Mouse (Mus musculus): Measurements from ENCODE around the gene Nxnl1. TPM values are rescaled to one million over a fixed set of nuclear protein-coding genes. Genes with fewer than 3 reads are reported as not detected.

Nxnl1 gene
- total RNA-seq (2021): under 1 TPM; 0.82 to 0.84 TPM
- long read RNA-seq, experiment 1: 0 reads
- long read RNA-seq, experiment 2: 0 reads

GRCm38 (mm10) chr8:71566501-71566900, at the start of gene Nxnl1:
Gene Nxnl1, minus strand, starts transcription at chr8:71566601.
- DNase-seq: no peak

- DNase-seq: no peak
Observed at GRCm38 (mm10) chr8:71613418-71613817, 47.0 kb upstream of the Nxnl1 start.

DNA sequence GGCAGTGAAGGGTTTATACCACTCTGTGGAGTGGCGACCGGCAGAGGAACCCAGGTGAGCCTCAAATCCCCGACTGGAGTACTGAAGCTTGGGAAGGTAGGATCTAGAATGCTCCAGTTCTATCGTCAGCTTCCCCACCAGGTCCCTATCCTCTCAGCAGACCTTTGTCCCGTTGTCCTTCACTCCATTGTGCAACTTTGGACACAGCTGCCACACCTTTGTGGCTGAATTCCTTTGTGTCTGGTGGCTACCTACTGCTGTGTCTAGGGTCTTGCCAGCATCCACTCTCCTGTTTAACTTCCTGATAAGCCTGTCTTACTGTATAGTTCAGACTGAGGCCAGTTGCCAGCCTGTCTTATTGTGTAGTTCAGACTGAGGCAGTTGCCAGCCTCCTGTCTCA, 45.7 kb upstream of the Nxnl1 start:
- no peak for DNase-seq

- DNase-seq: peak; percentile 95
Observed at GRCm38 (mm10) chr8:71610822-71611651, 44.6 kb upstream of the Nxnl1 start, which contains the start of gene Colgalt1. Gene Colgalt1, plus strand, starts transcription at chr8:71610998.

GRCm38 (mm10) chr8:71604021-71604420, 37.6 kb upstream of the Nxnl1 start:
- no peak for DNase-seq

DNA sequence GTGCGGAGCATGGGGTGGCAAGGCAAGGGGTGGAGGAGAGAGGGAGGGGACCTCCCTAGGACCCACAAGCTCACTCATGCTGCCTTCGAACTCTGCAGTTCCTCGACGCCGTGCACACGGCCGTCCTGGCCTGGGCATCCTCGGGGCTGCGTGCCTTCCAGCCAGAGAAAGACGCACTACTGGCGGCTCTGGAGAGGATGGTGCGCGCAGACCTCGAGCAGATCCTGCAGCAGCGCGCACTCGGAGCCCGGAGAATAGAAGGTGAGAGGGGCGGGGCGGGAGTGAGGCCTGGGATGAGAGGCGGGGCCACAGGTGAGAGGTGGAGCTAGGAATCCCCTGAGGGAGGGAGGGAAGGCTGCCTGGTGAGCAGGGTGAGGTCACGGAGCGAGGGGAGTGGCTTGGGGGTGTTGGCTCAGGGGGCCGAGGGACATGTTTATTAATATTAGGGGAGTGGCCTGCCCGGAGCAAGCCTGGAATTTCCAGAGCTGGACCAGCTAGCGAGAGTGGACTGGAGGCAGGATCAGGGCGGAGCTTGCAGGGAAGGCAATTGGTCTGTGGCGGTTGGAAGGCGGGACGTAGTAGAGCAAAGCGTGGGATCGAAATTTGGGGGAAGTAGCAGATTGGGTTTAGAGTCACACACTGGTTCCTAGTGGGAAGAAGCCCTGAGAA, 36.4 kb upstream of the Nxnl1 start:
- peak; percentile 77 for DNase-seq

DNA sequence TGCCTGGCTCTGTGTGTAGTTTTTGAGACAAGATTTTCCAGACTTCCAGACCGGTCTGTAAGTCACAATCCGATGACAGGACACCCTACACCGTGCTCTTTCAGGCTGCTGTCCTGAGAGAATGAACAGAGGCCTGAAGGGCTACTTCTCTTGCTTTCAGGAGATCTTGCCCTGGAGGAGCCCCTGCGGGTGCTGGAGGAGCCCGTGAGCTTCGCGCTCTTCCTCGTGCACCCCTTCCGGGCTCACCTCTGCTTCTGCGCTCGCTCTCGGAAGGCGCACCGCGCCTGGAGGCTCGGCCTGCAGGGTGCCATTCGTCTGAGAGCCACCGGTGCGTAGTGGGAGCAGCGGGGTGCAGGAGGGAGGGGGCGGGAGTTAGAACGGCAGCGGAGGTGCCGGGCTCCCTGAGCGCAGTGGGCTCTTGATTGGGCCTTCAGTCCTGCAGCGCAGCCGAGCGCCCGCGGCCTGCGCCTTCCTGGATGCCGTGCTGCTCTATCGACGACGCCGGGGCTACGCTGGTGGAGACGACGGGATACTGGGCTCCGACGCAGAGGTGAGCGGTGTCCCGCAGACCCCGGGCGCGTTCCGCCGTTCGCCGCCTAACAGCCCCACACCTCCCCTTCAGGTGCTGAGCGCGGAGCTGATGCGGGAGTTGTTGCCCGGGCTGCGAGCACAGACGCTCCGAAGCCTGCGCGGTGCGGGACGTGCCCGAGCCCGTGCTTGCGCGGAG, 35.7 kb upstream of the Nxnl1 start:
- DNase-seq: no peak

- no peak for DNase-seq
Observed at GRCm38 (mm10) chr8:71598841-71599240, 32.4 kb upstream of the Nxnl1 start.

DNA sequence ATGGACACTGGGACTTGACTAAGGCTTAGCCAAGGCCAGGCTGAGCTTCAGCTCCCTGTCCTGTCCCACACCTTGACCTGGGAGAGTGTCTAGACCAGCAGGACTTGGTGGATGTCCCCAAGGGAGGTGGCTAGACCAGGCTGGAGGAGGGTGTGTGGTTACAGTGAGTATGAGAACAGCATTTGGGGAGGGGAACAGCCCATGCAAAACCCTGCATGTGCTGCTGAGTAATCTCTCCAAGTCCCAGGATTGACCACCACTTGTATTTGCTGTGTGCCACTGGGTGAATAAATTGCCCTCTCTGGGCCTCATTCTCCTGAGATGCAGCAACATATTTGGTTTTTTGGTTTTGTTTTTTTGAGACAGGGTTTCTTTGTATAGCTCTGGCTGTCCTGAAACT, 32.0 kb upstream of the Nxnl1 start:
- no peak for DNase-seq

GRCm38 (mm10) chr8:71597451-71597850, 31.1 kb upstream of the Nxnl1 start, which contains the start of gene Fam129c:
Gene Fam129c, plus strand, starts transcription at chr8:71597648.
- no peak for DNase-seq

- DNase-seq: no peak
Observed at GRCm38 (mm10) chr8:71596798-71597197, 30.4 kb upstream of the Nxnl1 start.

- no peak for DNase-seq
Observed at GRCm38 (mm10) chr8:71596384-71596783, 30.0 kb upstream of the Nxnl1 start.

DNA sequence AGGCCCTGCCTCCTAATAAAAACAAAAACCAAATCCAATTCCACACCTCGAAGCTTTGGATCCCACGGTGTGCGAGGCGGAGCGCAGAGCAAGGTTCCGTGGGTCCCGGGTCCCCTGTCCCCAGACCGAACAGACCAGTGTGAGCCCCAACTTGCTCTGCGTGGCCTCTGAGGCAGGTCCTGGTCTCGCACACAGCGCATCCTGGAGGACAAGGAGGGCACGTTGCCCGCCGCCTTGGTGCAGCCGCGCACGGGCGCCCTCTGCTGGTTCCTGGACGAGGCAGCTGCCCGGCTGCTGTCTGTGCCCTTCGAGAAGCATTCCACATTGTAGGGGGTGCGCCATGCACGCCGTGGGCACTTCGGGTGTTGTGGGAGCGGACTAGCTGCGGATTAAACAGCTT, 29.5 kb upstream of the Nxnl1 start:
- peak; percentile 95 for DNase-seq

GRCm38 (mm10) chr8:71594324-71594722, 27.9 kb upstream of the Nxnl1 start:
- DNase-seq: no peak

- peak; percentile 55 for DNase-seq
Observed at GRCm38 (mm10) chr8:71593556-71594323, 27.3 kb upstream of the Nxnl1 start.

DNA sequence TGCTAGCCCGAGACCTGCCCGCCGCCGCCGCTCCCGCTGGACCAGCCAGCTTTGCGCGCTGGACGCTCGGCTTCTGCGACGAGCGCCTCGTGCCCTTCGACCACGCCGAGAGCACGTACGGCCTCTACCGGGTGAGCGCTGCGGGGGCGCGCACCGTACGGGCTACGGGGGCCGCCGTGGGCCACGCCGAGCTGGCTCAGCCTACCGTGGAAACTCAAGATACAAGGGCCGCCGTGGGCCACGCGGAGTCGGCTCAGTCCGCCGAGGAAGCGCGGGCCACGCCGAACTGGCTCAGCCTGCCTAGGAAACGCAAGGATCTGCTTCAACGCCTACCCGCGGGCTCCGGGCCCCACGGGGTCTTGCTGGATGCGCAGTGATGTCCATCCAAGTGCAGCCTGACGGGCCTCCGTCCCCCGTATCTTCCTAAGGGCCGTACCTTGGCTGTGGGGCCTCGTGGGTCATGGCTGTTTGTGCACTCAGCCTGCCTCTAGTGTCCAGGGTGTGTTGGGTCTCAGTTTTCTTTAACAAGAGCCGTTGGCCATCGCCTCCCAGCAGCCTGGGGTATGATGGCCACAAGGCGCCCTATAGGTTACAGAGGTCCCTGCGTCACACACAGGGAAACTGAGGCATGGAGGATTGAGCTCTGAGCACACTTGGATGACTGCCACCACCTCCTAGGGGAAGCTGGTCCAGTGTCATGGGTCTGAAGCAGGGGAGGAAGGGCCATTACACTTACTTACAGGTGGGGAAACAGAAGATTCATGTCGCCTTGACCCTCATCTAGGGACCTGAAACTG, 26.2 kb upstream of the Nxnl1 start:
- peak; percentile 85 for DNase-seq

GRCm38 (mm10) chr8:71591471-71592373, 25.3 kb upstream of the Nxnl1 start, which contains the start of gene Pgls:
Gene Pgls, plus strand, starts transcription at chr8:71592176.
- DNase-seq: peak; percentile 98

GRCm38 (mm10) chr8:71591017-71591416, 24.6 kb upstream of the Nxnl1 start:
- DNase-seq: no peak

- no peak for DNase-seq
Observed at GRCm38 (mm10) chr8:71588762-71589161, 22.4 kb upstream of the Nxnl1 start.

DNA sequence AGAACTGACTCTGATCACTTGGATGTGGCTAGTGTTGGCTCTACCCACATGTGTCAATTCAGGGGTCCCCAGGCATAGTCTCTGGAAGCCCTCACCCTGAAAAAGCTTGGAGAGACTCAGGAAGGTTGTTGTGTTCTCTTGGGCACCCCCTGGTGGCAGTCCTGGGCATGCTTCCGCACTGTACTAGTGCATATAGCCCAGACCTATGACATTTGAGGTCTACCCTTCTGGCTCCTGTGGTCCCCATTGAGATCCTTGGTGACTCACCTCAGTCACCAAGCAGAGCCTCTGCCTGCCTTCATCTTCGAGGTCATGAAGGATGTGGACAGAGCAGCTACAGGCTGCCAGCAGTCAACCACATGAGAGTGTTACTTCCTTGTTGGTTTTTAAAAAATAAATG, 20.5 kb upstream of the Nxnl1 start:
- DNase-seq: peak; percentile 68
